Mouse (Mus musculus) liver, embryonic 14.5 days (tissue): ENCODE measurements around the gene Gm21983.

ENCODE experiments used
- CTCF ChIP-seq: IDR thresholded peaks from 2 replicates; pipeline ENCODE4 v1.5.1; 2016; ENCODE audit warnings: antibody characterized with exemption, low read depth, control low read depth
- EP300 ChIP-seq: IDR thresholded peaks from 2 replicates; pipeline ENCODE4 v1.6.1; 2016; ENCODE audit warnings: antibody characterized with exemption, low read depth

DNA sequence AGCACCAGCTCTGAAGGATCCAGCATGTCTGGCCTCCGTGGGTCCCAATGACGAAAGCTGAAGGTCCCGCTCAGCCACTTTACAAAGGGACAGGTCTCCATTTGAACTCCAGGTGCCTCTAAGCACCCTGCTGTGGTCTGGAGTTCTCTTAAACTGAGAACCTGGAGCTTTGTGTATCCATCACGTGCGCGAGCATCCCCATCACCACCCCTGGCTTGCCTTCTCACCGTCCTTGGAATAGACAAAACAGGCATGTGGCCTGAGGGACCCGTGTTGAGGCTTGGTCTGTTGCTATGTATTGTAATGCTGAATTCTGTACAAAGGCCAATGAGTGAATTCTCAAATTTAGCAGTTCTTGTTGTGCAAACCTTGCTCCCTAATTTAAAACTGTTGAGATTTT lies 17.9 kb upstream of the Gm21983 start:
- TF ChIP-seq CTCF: no peak
- TF ChIP-seq EP300: no peak
